Mouse (Mus musculus): ENCODE results near the gene Ms4a4d.

GRCm38 (mm10) chr19:11516246-11516645 is 20.4 kb upstream of the Ms4a4d start, which contains the start of gene Ms4a6b:
- TF ChIP-seq POLR2A (IDR thresholded peaks at IDR 0.05; ENCODE audit: insufficient read depth, low read depth, low read length) (no peak), CTCF (IDR thresholded peaks at IDR 0.05; ENCODE audit: insufficient read depth, low read depth, low read length) (no peak)
